Mouse (Mus musculus): ENCODE measurements around the gene Psg20.
"Not testable (repeated sequence)": the region's sequence is repeated elsewhere in the genome, so short reads cannot be mapped to it uniquely, and the experiment has no call there.

Psg20 gene

GRCm38 (mm10) chr7:18686085-18686484, at the start of gene Psg20:
Psg20 (minus strand) TSS chr7:18686185.
- DNase-seq, result no peak

GRCm38 (mm10) chr7:18734451-18734850, 48.5 kb upstream of the Psg20 start:
- no peak for DNase-seq

- DNase-seq, result no peak
These were observed 47.1 kb upstream of the Psg20 start for GRCm38 (mm10) chr7:18733111-18733510.

GRCm38 (mm10) chr7:18728391-18728790, 42.4 kb upstream of the Psg20 start:
- no peak for DNase-seq

- not testable (repeated sequence) for DNase-seq
These were observed 39.9 kb upstream of the Psg20 start for GRCm38 (mm10) chr7:18725931-18726330.

GRCm38 (mm10) chr7:18724001-18724400, 38.0 kb upstream of the Psg20 start:
- DNase-seq, result no peak

- DNase-seq, result no peak
These were observed 31.8 kb upstream of the Psg20 start, which contains the start of gene Psg22 for GRCm38 (mm10) chr7:18717790-18718189. Psg22 (plus strand) TSS chr7:18718090.

GRCm38 (mm10) chr7:18715546-18715945, 29.6 kb upstream of the Psg20 start:
- peak in 1 of 2 experiments; percentile 27 for DNase-seq

- DNase-seq, result no peak
These were observed 24.9 kb upstream of the Psg20 start for GRCm38 (mm10) chr7:18710846-18711245.

GRCm38 (mm10) chr7:18710331-18710730, 24.3 kb upstream of the Psg20 start:
- peak in 1 of 2 experiments; percentile 3 for DNase-seq

GRCm38 (mm10) chr7:18685586-18685985, 399 bp downstream of the Psg20 start:
- no peak for DNase-seq

- DNase-seq, result peak in 1 of 2 experiments; percentile 39
These were observed 6.2 kb downstream of the Psg20 start for GRCm38 (mm10) chr7:18679772-18680171.

GRCm38 (mm10) chr7:18656625-18657024, 29.4 kb downstream of the Psg20 start, which contains the start of gene Psg21:
Psg21 (minus strand) TSS chr7:18656725.
- not testable (repeated sequence) for DNase-seq

GRCm38 (mm10) chr7:18626921-18627320, 59.1 kb downstream of the Psg20 start:
- not testable (repeated sequence) for DNase-seq

Measured in kidney, postnatal 25 days (tissue).